Mouse (Mus musculus) layer of hippocampus, adult 2 months (tissue): ENCODE data around the gene Fcho2. TPM values are rescaled to one million over a fixed set of nuclear protein-coding genes. Genes with fewer than 3 reads are reported as not detected.
A peak's percentile ranks its signal among the peaks of the same experiment; 100 is the strongest.

Experiments
- DNase-seq, 2 experiments: peaks; one replicate each; pipeline ENCODE4 v3.0.0; 2022; ENCODE audit warnings: low spot score in 2 of 2
- H3K27ac ChIP-seq: fragments of 200-600 bp; 2 replicates; pipeline ENCODE4 v1.8.1; 2022
- H3K4me3 ChIP-seq: fragments of 200-600 bp; 2 replicates; pipeline ENCODE4 v1.8.1; 2022; ENCODE audit warnings: mild to moderate bottlenecking
- CTCF ChIP-seq: fragments of 200-600 bp; conservative IDR thresholded peaks from 2 replicates; pipeline ENCODE4 v1.8.1; 2022; ENCODE audit warnings: antibody characterized with exemption, mild to moderate bottlenecking, moderate library complexity
- total RNA-seq, 2 experiments: library from RNA; stranded (reverse); gene quantifications; 2 replicates each; pipeline ENCODE4 v1.2.3; 2021

Gene Fcho2
- total RNA-seq, 2 experiments from 2014 or later, result 37.7 to 44.8 TPM

DNA sequence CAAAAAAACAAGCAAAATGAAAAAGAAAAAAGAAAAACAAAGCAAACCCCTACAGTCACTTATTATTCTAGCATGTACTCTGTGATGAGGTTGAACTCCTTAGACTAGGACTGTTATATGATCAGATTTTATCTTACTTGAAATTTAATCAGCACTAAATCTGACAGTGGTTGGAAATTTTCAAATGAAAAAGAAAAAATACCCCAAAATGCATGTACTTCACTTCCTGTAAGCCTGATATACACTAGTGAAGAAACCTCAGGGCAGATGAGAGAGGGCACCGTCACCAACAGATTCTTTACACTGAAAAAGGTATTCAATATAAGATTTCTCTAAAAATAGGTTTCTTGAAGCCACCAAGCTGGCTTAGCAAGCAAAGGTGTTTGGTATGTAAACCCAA lies 23.6 kb downstream of the Fcho2 start:
- H3K4me3 ChIP-seq, result no peak overlapping the region
- TF ChIP-seq CTCF, result no peak
- no peak overlapping the region for H3K27ac ChIP-seq
- no peak for DNase-seq

DNA sequence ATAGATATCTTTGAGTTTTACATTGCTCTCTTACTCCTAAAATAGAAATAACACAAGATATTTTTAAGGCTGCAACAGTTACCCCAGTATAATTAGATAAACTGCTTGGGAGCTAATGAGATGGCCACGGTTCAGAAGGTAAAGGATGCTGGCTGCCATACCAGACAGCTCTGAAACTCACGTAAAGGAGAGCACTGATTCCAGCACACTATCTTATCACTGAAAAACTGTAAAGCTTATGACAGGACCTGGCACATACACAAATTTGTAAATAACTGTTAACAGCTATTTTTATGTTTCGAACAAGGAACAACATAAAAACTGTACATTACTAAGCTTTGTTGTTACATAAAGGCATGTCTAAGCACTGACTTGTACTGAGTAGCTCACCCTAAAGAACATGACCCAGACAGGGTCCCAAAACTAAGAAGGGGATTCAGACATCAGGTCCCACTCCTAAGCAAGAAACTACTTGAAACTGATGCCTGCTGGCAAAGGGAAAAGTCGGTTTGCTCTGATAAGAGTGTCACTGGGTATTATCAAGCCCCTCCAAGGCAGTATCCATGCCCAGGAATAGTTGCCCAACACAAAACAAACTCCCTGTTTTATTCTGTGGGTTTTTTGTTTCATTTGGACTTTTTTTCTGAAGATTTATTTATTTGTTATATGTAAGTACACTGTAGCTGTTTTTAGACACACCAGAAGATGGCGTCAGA lies 28.1 kb downstream of the Fcho2 start:
- 0 out of 2 replicates have a peak, but pooled peaks have one; percentile 10 for TF ChIP-seq CTCF
- no peak for DNase-seq
- Histone ChIP-seq H3K4me3 (no peak overlapping the region), H3K27ac (no peak overlapping the region)

DNA sequence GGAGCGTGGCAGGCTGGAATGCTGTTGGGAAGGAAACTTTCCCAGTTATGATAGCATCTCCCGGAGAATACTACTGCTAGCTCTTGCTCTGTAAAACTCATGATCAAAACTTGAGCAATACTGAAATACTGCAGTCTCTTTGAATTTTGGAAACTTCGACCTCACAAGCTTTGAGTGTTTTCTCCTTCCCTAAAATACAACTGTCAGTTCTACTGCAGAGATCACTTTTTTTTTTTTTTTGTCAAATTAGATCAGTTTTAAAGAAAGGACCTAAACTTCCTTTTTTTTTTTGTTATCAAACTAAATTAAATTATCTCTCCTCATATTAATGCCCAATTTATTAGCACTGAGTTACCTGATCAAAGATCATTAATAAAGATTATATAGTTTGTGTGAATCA lies 37.3 kb downstream of the Fcho2 start:
- no peak for TF ChIP-seq CTCF
- Histone ChIP-seq H3K27ac (no peak overlapping the region), H3K4me3 (no peak overlapping the region)
- DNase-seq, result no peak

DNA sequence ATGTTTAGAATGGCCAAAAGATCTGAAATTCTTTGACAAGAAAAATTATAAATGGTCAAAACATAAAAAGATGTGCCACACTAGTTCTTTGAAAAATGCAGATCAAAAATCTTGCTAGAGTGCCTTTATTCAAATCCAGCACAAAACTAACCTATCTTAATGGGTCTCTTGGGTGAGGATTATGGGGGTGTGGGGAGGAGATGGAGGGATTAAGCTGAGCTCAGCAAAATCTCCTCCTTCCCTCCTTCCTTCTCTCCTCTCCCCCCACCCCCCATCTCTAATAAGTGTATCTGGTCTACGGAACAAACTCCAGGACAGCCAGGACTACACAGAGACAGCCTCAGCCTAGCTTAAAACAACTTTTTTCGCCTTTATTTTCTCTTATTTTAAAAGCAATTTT lies 43.8 kb downstream of the Fcho2 start:
- Histone ChIP-seq H3K4me3 (no peak overlapping the region), H3K27ac (no peak overlapping the region)
- TF ChIP-seq CTCF, result no peak
- DNase-seq, result no peak

DNA sequence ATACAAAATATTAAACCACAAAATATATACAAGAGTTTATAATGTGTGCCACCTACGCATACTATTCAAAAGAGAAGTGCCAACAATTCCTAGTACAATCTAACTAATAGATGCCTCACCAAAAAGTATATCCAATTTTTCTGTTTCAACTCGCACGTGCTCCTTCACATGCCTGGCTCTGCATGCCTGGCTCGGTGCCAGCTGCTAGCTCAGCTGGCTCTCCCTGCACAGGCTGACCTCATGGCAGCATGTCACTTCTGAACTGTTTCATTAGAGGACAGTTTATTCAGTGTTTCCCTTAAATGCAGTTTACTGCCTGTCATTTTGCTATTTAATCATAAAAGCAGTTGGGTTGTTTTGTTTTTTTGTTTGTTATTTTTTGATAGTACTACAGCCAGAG lies 46.9 kb downstream of the Fcho2 start:
- Histone ChIP-seq H3K27ac (peak overlapping the region; percentile 24; the same call in 1 of the 2 replicates), H3K4me3 (no peak overlapping the region)
- no peak for TF ChIP-seq CTCF
- DNase-seq, result peak; percentile 15 to 35

DNA sequence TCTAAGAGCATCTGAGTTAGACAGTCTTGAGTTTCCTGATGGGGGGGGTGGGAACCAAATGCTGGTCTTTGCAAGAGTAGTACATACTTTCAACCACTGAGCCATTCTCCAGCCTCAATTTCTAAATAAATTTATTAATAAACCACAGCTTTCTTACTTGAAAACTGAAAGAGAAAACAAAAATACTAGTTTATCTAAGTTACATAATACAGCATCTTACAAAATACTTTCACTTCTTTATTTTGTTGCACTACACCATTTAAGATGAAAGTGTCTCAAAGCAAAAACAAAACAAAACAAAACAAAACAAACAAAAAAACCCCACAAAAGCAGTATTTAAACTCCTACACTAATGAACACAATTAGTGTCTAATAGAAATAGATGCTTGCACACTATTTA lies 53.5 kb downstream of the Fcho2 start:
- Histone ChIP-seq H3K4me3 (no peak overlapping the region), H3K27ac (no peak overlapping the region)
- no peak for DNase-seq
- no peak for TF ChIP-seq CTCF

DNA sequence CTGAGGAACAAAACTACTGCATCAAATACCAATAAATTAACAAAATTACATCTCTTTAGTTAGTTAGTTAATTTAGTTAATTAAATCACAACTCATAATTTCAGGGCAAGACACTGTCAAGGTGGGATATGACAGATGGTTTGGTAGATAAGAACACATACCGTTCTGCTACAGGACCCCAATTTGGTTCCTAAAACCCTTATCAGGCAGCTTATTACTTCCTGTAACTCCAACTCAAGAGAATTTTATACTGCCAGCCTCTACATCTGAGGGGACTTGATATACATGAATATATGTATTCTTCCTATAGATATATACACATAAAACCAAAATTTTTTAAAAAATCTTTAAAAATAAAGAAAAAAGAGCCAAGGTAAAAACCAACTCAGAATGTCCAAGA lies 59.4 kb downstream of the Fcho2 start:
- Histone ChIP-seq H3K4me3 (no peak overlapping the region), H3K27ac (no peak overlapping the region)
- no peak for DNase-seq
- no peak for TF ChIP-seq CTCF

DNA sequence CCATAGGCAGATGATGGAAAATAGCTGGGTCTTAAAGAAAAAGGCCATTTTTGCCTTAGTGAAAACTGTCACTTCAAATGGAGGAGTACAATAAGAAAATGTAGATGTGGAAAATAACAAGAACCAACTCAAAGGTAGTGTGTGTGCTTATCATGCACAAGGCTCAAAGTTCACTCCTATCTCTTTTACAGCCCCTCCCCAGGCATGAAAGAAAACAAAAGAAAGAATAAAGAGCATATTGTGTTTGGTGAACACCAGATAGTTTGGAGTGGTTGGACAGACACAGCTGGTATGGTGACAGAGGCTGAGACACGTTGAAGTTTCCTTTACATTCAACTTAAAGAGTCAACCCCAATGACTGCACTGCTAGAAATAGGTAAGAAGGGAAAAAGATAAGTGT lies 70.6 kb downstream of the Fcho2 start:
- Histone ChIP-seq H3K4me3 (no peak overlapping the region), H3K27ac (no peak overlapping the region)
- no peak for DNase-seq
- no peak for TF ChIP-seq CTCF

DNA sequence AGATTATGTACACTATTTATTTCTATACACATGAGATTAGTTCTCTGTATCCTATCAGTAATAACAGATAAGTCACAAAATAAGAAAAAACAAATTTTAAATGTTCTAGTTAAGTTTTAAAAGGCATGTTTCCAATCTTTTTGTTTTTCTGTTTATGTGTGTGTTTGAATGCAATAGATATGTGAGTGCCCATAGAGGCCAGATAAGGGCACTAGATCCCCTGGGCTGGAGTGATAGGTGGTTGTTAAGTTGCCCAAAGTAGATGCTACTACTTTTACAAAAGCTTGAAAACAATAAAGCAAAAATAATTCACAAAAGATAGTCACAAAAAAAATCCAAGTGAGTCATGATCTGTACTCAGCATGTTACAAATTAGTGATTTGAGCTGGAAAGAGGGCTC lies 71.4 kb downstream of the Fcho2 start:
- Histone ChIP-seq H3K4me3 (no peak overlapping the region), H3K27ac (no peak overlapping the region)
- TF ChIP-seq CTCF, result no peak
- no peak for DNase-seq

DNA sequence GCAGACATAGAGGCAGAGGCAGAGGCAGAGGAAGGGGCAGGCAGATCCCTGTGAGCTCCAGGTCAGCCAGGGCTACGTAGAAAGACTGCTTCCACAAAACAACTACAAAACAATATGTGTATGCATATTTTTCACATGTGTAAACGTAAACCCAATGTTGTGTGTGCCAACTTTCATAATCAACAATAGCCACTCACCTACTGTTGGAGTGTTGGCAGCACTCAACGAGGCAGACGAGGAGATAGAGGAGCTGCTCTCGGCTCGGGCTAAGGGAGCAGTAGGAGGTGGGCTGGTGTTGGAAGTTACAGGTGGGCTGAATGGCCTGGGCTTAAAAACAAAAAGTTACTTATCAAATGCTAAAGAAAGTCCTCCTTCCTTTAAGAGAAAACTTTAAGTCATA lies 72.0 kb downstream of the Fcho2 start:
- TF ChIP-seq CTCF, result no peak
- no peak overlapping the region for H3K4me3 ChIP-seq
- H3K27ac ChIP-seq, result no peak overlapping the region
- DNase-seq, result no peak

DNA sequence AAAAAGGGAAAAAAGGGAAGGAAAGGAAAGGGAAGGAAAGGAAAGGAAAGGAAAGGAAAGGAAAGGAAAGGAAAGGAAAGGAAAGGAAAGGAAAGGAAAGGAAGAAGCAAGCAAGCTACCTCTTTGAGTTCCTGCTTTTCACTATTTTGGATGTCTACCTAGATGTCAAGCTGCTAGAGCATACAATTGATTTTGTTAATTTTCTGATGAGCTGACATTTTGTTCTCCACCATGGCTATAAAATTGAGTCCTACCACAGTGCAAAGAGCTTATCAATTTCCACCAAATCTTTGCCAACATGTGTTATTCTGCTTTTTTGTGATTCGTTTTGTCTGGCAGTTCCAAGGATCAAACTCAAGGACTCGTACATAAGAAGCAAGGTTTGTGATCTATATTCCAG lies 77.0 kb downstream of the Fcho2 start:
- no peak for TF ChIP-seq CTCF
- no peak for DNase-seq
- H3K27ac ChIP-seq, result no peak overlapping the region
- no peak overlapping the region for H3K4me3 ChIP-seq

DNA sequence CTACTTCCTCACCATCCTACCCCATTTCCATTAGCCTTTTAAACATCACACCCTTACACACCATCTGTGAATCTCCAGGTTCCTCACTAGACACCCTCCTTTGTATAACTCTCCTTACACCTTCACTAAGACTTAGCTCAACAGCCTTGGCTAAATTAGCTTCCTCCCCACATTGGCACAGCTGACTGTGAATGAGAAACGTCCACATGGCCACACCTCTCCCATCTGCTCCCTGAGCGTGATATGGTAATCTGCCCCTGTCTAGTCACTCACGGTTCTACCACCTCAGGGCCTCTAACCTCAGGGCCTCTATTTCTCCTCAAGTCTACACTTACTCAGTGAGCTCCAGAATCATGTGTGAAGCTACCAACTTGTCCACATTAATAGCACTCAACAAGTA lies 82.0 kb downstream of the Fcho2 start:
- Histone ChIP-seq H3K27ac (no peak overlapping the region), H3K4me3 (no peak overlapping the region)
- DNase-seq, result no peak
- no peak for TF ChIP-seq CTCF

DNA sequence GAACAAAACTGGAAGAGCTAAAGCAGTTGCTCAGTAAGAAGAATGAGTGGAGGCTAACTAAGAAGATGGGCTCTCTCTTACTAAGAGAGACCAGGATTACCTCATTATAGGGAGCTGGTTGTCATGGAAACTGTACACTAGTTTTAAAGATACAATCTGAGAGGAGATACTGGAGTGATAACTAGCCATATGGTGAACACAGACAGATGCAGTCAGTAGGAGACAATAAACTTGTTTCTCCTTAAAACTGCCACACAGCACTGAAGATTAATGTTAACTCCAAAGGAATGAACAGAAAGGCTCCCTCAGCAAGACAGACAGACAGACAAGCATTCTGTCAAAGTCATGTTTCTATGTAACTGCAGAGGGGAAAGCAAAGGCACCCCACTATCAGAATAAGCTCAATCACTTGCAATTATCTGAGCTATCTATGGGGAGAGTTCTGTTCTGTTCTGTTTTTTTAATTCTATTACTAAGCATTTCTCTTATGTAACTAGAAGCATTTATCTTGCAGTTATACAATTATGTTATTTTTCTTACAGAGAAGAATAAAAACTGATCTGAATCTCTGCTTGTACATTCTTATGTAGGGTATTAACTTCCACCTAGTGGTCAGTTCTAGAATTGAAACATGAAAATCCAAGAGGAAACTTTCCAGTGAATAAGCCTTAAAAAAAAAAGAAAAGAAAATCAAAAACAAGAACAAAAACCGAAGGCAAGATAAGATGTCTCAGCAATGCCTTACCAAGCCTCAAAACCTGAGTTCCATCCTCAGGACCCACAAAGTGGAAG lies 85.8 kb downstream of the Fcho2 start:
- TF ChIP-seq CTCF, result peak; percentile 81
- Histone ChIP-seq H3K4me3 (no peak overlapping the region), H3K27ac (peak overlapping the region; percentile 91)
- DNase-seq, result peak in 1 of 2 experiments; percentile 58

DNA sequence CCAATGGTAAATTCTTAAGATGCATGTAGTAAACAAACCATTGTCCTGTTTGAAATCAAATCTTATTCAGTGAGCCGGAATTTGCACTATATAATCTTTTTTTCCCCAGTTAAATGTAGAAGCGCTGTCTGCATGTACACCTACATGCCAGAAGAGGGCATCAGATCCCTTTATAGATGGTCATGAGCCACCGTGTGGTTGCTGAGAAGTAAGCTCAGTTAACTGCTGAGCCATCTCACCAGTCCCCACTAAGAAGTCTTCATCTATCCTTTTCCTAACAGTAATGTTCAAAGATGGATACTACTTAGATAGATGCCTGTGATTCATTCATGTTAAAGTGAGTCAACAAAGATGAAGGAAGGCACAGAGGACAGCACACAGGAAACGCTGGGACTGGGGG lies 88.8 kb downstream of the Fcho2 start:
- peak; percentile 89 for TF ChIP-seq CTCF
- H3K27ac ChIP-seq, result no peak overlapping the region; the same call in 1 of the 2 replicates
- no peak overlapping the region for H3K4me3 ChIP-seq
- DNase-seq, result no peak
